8 mouse cellular contexts compared by ENCODE assay signal in the genomic region with DNA sequence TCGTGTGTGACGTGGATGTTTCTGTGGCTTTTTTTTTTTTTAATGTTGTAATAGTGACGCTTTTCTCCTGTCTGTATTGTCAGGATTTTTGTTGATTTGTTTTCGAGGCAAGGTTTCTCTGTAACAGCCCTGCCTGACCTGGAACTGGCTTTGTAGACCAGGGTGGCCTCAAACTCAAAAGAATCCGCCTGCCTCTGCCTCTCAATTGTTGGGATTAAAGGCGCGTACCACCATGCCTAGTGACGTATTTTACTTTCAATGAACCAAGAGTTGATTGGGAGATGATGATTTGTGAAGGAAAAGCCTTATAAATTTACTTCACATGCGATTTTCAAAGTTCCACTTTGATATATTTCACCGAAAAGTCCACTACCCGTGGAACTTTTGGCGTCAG. TPM values are rescaled to one million over a fixed set of nuclear protein-coding genes. Genes with fewer than 3 reads are reported as not detected.
DNase-seq lines count a peak whose midpoint lies in the region; ATAC-seq and TF ChIP-seq lines count a peak whose summit lies in the region.

Gene Gabpb1, minus strand, starts transcription at position 216 of the 394 bp plus-strand sequence.

- peaks cover 3% of the 10 kb centered on the region; the same call in 1 of the 2 replicates for H3K4me1 ChIP-seq in cerebellum, adult 2 months (ENCODE audit: control insufficient read depth, insufficient read depth, low read length)
- peaks cover 4% of the 10 kb centered on the region for H3K4me1 ChIP-seq in thymus, adult 2 months (replicated peaks; ENCODE audit: control insufficient read depth, insufficient read depth, low read length)
- H3K4me1 ChIP-seq in heart, embryonic 14.5 days (ENCODE audit: control insufficient read depth in 2 of 2, insufficient read depth in 2 of 2, low read length in 2 of 2), result peaks cover 3 to 28% of the 10 kb centered on the region in 2 experiments; a peak in 3 of 4 replicates

- peak within 1 kb of the TSS; percentile 96 for H3K27ac ChIP-seq in cerebellum, adult 2 months (ENCODE audit: insufficient read depth, low read length)
- H3K27ac ChIP-seq in thymus, adult 2 months (ENCODE audit: control insufficient read depth, insufficient read depth, low read length), result peak within 1 kb of the TSS; percentile 86
- H3K27ac ChIP-seq in heart, embryonic 14.5 days (replicated peaks in 1 of 2; ENCODE audit: control insufficient read depth in 1 of 2, insufficient read depth in 1 of 2, low read depth in 2 of 2, low read length in 2 of 2), result peak within 1 kb of the TSS; percentile 99

- TF ChIP-seq CTCF in cerebellum, adult 2 months (IDR thresholded peaks at IDR 0.05; ENCODE audit: borderline replicate concordance, insufficient read depth, low read depth, low read length), result no peak
- TF ChIP-seq CTCF in thymus, adult 2 months (IDR thresholded peaks at IDR 0.05; ENCODE audit: borderline replicate concordance, control insufficient read depth, extremely low read depth, insufficient read depth, low read length, poor library complexity), result no peak

- no peak for ATAC-seq in heart, embryonic 14.5 days (ENCODE audit: insufficient number of reproducible peaks, insufficient read depth, low FRiP score, low read depth)

- TF ChIP-seq POLR2A in cerebellum, adult 2 months (IDR thresholded peaks at IDR 0.05; ENCODE audit: borderline replicate concordance, insufficient read depth, low read length), result no peak
- TF ChIP-seq POLR2A in thymus, adult 2 months (IDR thresholded peaks at IDR 0.05; ENCODE audit: control insufficient read depth, extremely low read depth, insufficient read depth, low read length, poor library complexity), result no peak
- no peak for TF ChIP-seq POLR2A in myocyte (IDR thresholded peaks at IDR 0.05; ENCODE audit: insufficient read length, low read depth)

- H3K4me3 ChIP-seq in cerebellum, adult 2 months (replicated peaks; ENCODE audit: insufficient read depth, low read depth, low read length), result peak within 1 kb of the TSS; percentile 78
- H3K4me3 ChIP-seq in thymus, adult 2 months (ENCODE audit: control insufficient read depth, insufficient read depth, low read length), result peak within 1 kb of the TSS; percentile 91
- peak within 1 kb of the TSS; percentile 94 to 95 for H3K4me3 ChIP-seq in heart, embryonic 14.5 days (ENCODE audit: control insufficient read depth in 1 of 2, insufficient read depth in 1 of 2, low read depth in 1 of 2, low read length in 2 of 2)
- peak within 1 kb of the TSS; percentile 68 for H3K4me3 ChIP-seq in myocyte

- H3K27me3 ChIP-seq in cerebellum, adult 2 months (ENCODE audit: control insufficient read depth, insufficient read depth, low read length), result no peaks in the 10 kb centered on the region
- H3K27me3 ChIP-seq in thymus, adult 2 months (ENCODE audit: control insufficient read depth, insufficient read depth, low read length), result no peaks in the 10 kb centered on the region
- H3K27me3 ChIP-seq in heart, embryonic 14.5 days (ENCODE audit: control insufficient read depth, insufficient read depth, low read length), result no peaks in the 10 kb centered on the region
- H3K27me3 ChIP-seq in myocyte (ENCODE audit: control insufficient read depth, insufficient read depth, insufficient read length), result no peaks in the 10 kb centered on the region

- intact Hi-C loops in left cerebral cortex, postnatal 25 days (cut with DNase I), result no loop called here

- DNase-seq in cerebellum, adult 2 months, result no peak
- DNase-seq in cerebellum, postnatal 36 days, result no peak
- no peak for DNase-seq in thymus, adult 2 months
- DNase-seq in thymus, postnatal 14 days, result no peak
- DNase-seq in left cerebral cortex, postnatal 25 days (ENCODE audit: low spot score in 2 of 2), result peak in 1 of 2 experiments; percentile 8
- no peak for DNase-seq in spleen, adult 12 weeks (ENCODE audit: low spot score)

- no peaks in the 10 kb centered on the region for H3K36me3 ChIP-seq in thymus, adult 2 months (ENCODE audit: control insufficient read depth, insufficient read depth, low read length)
- peaks cover 5% of the 10 kb centered on the region; the same call in 1 of the 2 replicates for H3K36me3 ChIP-seq in heart, embryonic 14.5 days (ENCODE audit: control insufficient read depth, insufficient read depth, low read length)
- no peaks in the 10 kb centered on the region for H3K36me3 ChIP-seq in myocyte (ENCODE audit: control insufficient read depth, insufficient read depth)

- H3ac ChIP-seq in myocyte (ENCODE audit: control insufficient read depth, insufficient read length), result peak within 1 kb of the TSS; percentile 90

- H3K9ac ChIP-seq in heart, embryonic 14.5 days (ENCODE audit: low read length), result peak within 1 kb of the TSS; percentile 99

- H3K79me2 ChIP-seq in myocyte (ENCODE audit: control insufficient read depth, insufficient read depth), result peaks cover 66% of the 10 kb centered on the region

- no peaks in the 10 kb centered on the region for H3K9me3 ChIP-seq in heart, embryonic 14.5 days (ENCODE audit: control insufficient read depth, low read length)

- 24% methylated on average over 12 of the region's 12 CpGs for WGBS in cerebellum, adult 2 months
- 15% methylated on average over 12 of the region's 12 CpGs for WGBS in thymus, adult 2 months
- 21% methylated on average over 12 of the region's 12 CpGs for WGBS in heart, embryonic 14.5 days

- peak within 1 kb of the TSS; percentile 88 for H3K4me2 ChIP-seq in heart, embryonic 14.5 days (ENCODE audit: low read length)
- peak within 1 kb of the TSS; percentile 73 for H3K4me2 ChIP-seq in myocyte (ENCODE audit: low read depth)

TF ChIP-seq in myocyte, 11 proteins besides CTCF, POLR2A, EP300 and RAD21:
- TF ChIP-seq MAX (IDR thresholded peaks at IDR 0.05; ENCODE audit: low read depth) (no peak), TCF3 (IDR thresholded peaks at IDR 0.05; ENCODE audit: insufficient read length, low read depth) (no peak), MYOG (IDR thresholded peaks at IDR 0.05; ENCODE audit: control insufficient read depth in 1 of 3, insufficient read depth in 1 of 3, insufficient read length in 2 of 3, low read depth in 2 of 3) (no peak), USF1 (IDR thresholded peaks at IDR 0.05; ENCODE audit: low read depth) (no peak), POLR2AphosphoS2 (IDR thresholded peaks at IDR 0.05; ENCODE audit: insufficient read length, low read depth) (no peak), TCF12 (IDR thresholded peaks at IDR 0.05; ENCODE audit: insufficient read depth, poor library complexity, severe bottlenecking) (no peak), MYOD1 (IDR thresholded peaks at IDR 0.05; ENCODE audit: control insufficient read depth in 1 of 3, insufficient read length in 2 of 3, low read depth in 2 of 3) (no peak), REST (IDR thresholded peaks at IDR 0.05; ENCODE audit: insufficient read depth, insufficient read length) (no peak), CEBPB (IDR thresholded peaks at IDR 0.05; ENCODE audit: insufficient read depth, poor library complexity, severe bottlenecking) (no peak), SRF (IDR thresholded peaks at IDR 0.05; ENCODE audit: control insufficient read depth, insufficient read length, low read depth) (no peak), E2F4 (IDR thresholded peaks at IDR 0.05; ENCODE audit: insufficient read depth) (no peak)

RNA-seq across cellular contexts. Expression of gene Gabpb1, which starts in this region (rescaled TPM):
- polyA plus RNA-seq in cerebellum, adult 2 months (2012; rRNA removed), result 21.8 and 23.7 TPM in 2 replicates
- polyA plus RNA-seq in thymus, adult 2 months (2012; rRNA removed), result 26.2 and 32.1 TPM in 2 replicates
- polyA plus RNA-seq in heart, embryonic 14.5 days (2014; fragmentation: Nextera tagmentation; extraction: Ambion mirVana), result 33.4 and 34.0 TPM in 2 replicates
- 10 to 100 TPM; 19.2 to 20.7 TPM for total RNA-seq in left cerebral cortex, postnatal 25 days (2021)
- polyA plus RNA-seq in myocyte (2012; fragmentation: generic; extraction: Trizol), result 12.3 TPM
